Mouse (Mus musculus) forebrain, embryonic 15.5 days (tissue): ENCODE data around the gene Fbp1. TPM values are rescaled to one million over a fixed set of nuclear protein-coding genes. Genes with fewer than 3 reads are reported as not detected.

Experiments used
- ATAC-seq: fragments of 200-750 bp; cut with Nextera tagmentation; replicated peaks from 2 replicates; pipeline ENCODE4 v1.8.0; 2017; ENCODE audit warnings: mild to moderate bottlenecking, moderate TSS enrichment, moderate library complexity
- H3K27ac ChIP-seq: fragments of 300-500 bp; sonication (generic); replicated peaks from 2 replicates; pipeline ENCODE4 v1.5.1; 2015; ENCODE audit warnings: mild to moderate bottlenecking, inconsistent platforms
- H3K27me3 ChIP-seq: fragments of 300-500 bp; sonication (generic); 2 replicates; pipeline ENCODE4 v1.6.1; 2015; ENCODE audit warnings: inconsistent platforms
- H3K36me3 ChIP-seq: fragments of 300-500 bp; sonication (generic); 2 replicates; pipeline ENCODE4 v1.6.1; 2015; ENCODE audit warnings: mild to moderate bottlenecking, inconsistent platforms
- H3K4me1 ChIP-seq: fragments of 300-500 bp; sonication (generic); 2 replicates; pipeline ENCODE4 v1.6.1; 2015; ENCODE audit warnings: inconsistent platforms
- H3K4me2 ChIP-seq: fragments of 300-500 bp; sonication (generic); replicated peaks from 2 replicates; pipeline ENCODE4 v1.6.1; 2015; ENCODE audit warnings: mild to moderate bottlenecking, inconsistent platforms
- H3K4me3 ChIP-seq: fragments of 300-500 bp; sonication (generic); 2 replicates; pipeline ENCODE4 v1.5.1; 2015; ENCODE audit warnings: mild to moderate bottlenecking, inconsistent platforms
- H3K9ac ChIP-seq: fragments of 300-500 bp; sonication (generic); replicated peaks from 2 replicates; pipeline ENCODE4 v1.6.1; 2015; ENCODE audit warnings: mild to moderate bottlenecking, inconsistent platforms
- H3K9me3 ChIP-seq: fragments of 300-500 bp; sonication (generic); 2 replicates; pipeline ENCODE4 v1.6.1; 2016; ENCODE audit warnings: inconsistent platforms
- WGBS: fragments of 180-500 bp; shearing (Covaris S2); methylation state at CpG from one replicate; pipeline ENCODE4 v1.1.7; 2015; ENCODE audit warnings: mixed read lengths; 5-methylcytosine and 5-hydroxymethylcytosine counted together
- polyA plus RNA-seq: library from polyadenylated mRNA; unstranded; fragments of >200 nt; fragmentation: Nextera tagmentation; extraction: Ambion mirVana; gene quantifications from 2 replicates; pipeline ENCODE4 v1.2.1, GENCODE M21; 2015

The Fbp1 gene
- polyA plus RNA-seq, 1 experiment from 2014 or later, result not detected

- H3K9me3 ChIP-seq, result no peaks in the 10 kb centered on the region
- H3K4me1 ChIP-seq, result no peaks in the 10 kb centered on the region
- H3K27me3 ChIP-seq, result peaks cover 2% of the 10 kb centered on the region; the same call in 1 of the 2 replicates
- WGBS, result 87% methylated on average over 9 of the region's 9 CpGs
- H3K9ac ChIP-seq, result no peak overlapping the region
- no peak overlapping the region for H3K27ac ChIP-seq
- no peak overlapping the region for H3K4me3 ChIP-seq
- no peak for ATAC-seq
- H3K4me2 ChIP-seq, result no peak overlapping the region
- H3K36me3 ChIP-seq, result no peaks in the 10 kb centered on the region
Measured at GRCm38 (mm10) chr13:62881336-62881735, 6.7 kb downstream of the Fbp1 start.

GRCm38 (mm10) chr13:62879831-62880615 is 8.1 kb downstream of the Fbp1 start:
- no peak overlapping the region for H3K9ac ChIP-seq
- no peaks in the 10 kb centered on the region for H3K27me3 ChIP-seq
- 31% methylated on average over 8 of the region's 8 CpGs for WGBS

GRCm38 (mm10) chr13:62879411-62879810 is 8.7 kb downstream of the Fbp1 start:
- ATAC-seq, result no peak
- Histone ChIP-seq H3K9me3 (no peaks in the 10 kb centered on the region), H3K36me3 (no peaks in the 10 kb centered on the region), H3K4me2 (no peak overlapping the region), H3K27me3 (no peaks in the 10 kb centered on the region), H3K27ac (no peak overlapping the region), H3K9ac (no peak overlapping the region), H3K4me3 (no peak overlapping the region), H3K4me1 (no peaks in the 10 kb centered on the region)
- 36% methylated on average over 6 of the region's 6 CpGs for WGBS

More at GRCm38 (mm10) chr13:62879831-62880615, 8.1 kb downstream of the Fbp1 start:
- no peaks in the 10 kb centered on the region for H3K9me3 ChIP-seq
- H3K4me1 ChIP-seq, result no peaks in the 10 kb centered on the region
- ATAC-seq, result no peak
- H3K27ac ChIP-seq, result no peak overlapping the region
- no peak overlapping the region for H3K4me2 ChIP-seq
- H3K4me3 ChIP-seq, result no peak overlapping the region
- H3K36me3 ChIP-seq, result no peaks in the 10 kb centered on the region

- ATAC-seq, result no peak
- H3K9me3 ChIP-seq, result no peaks in the 10 kb centered on the region
- H3K4me1 ChIP-seq, result no peaks in the 10 kb centered on the region
- H3K9ac ChIP-seq, result no peak overlapping the region
- H3K36me3 ChIP-seq, result no peaks in the 10 kb centered on the region
- no peak overlapping the region for H3K27ac ChIP-seq
- no peak overlapping the region; the same call in 1 of the 2 replicates for H3K4me2 ChIP-seq
- no peaks in the 10 kb centered on the region for H3K27me3 ChIP-seq
- 8% methylated on average over 5 of the region's 5 CpGs for WGBS
- H3K4me3 ChIP-seq, result no peak overlapping the region
Measured at GRCm38 (mm10) chr13:62877247-62877646, 10.8 kb downstream of the Fbp1 start.

- Histone ChIP-seq H3K9ac (no peak overlapping the region), H3K4me1 (no peaks in the 10 kb centered on the region), H3K27ac (no peak overlapping the region), H3K27me3 (no peaks in the 10 kb centered on the region), H3K36me3 (no peaks in the 10 kb centered on the region), H3K9me3 (no peaks in the 10 kb centered on the region), H3K4me3 (no peak overlapping the region), H3K4me2 (no peak overlapping the region)
- 83% methylated on average over 1 of the region's 1 CpGs for WGBS
- ATAC-seq, result no peak
Measured at GRCm38 (mm10) chr13:62876111-62876510, 12.0 kb downstream of the Fbp1 start.

GRCm38 (mm10) chr13:62872252-62872651 is 15.8 kb downstream of the Fbp1 start:
- no peak overlapping the region for H3K27ac ChIP-seq
- no peak overlapping the region for H3K4me2 ChIP-seq
- no peaks in the 10 kb centered on the region for H3K27me3 ChIP-seq
- no peaks in the 10 kb centered on the region for H3K4me1 ChIP-seq
- H3K4me3 ChIP-seq, result no peak overlapping the region
- no peak for ATAC-seq
- H3K36me3 ChIP-seq, result no peaks in the 10 kb centered on the region
- 74% methylated on average over 3 of the region's 3 CpGs for WGBS
- no peak overlapping the region for H3K9ac ChIP-seq
- H3K9me3 ChIP-seq, result no peaks in the 10 kb centered on the region

- WGBS, result 87% methylated on average over 2 of the region's 2 CpGs
- Histone ChIP-seq H3K9me3 (no peaks in the 10 kb centered on the region), H3K27ac (no peak overlapping the region), H3K4me2 (no peak overlapping the region), H3K36me3 (no peaks in the 10 kb centered on the region), H3K4me3 (no peak overlapping the region), H3K27me3 (no peaks in the 10 kb centered on the region), H3K4me1 (0 out of 2 replicates have a peak, but pooled peaks cover 4% of the 10 kb centered on the region), H3K9ac (no peak overlapping the region)
- no peak for ATAC-seq
Measured at GRCm38 (mm10) chr13:62870605-62871004, 17.5 kb downstream of the Fbp1 start.

GRCm38 (mm10) chr13:62866817-62867216 is 21.3 kb downstream of the Fbp1 start:
- H3K27me3 ChIP-seq, result no peaks in the 10 kb centered on the region
- no peaks in the 10 kb centered on the region for H3K36me3 ChIP-seq
- WGBS, result 46% methylated on average over 4 of the region's 4 CpGs
- no peak overlapping the region for H3K4me2 ChIP-seq
- peak; percentile 35 for ATAC-seq
- H3K9ac ChIP-seq, result no peak overlapping the region
- no peaks in the 10 kb centered on the region for H3K9me3 ChIP-seq
- H3K4me1 ChIP-seq, result 0 out of 2 replicates have a peak, but pooled peaks cover 4% of the 10 kb centered on the region
- no peak overlapping the region for H3K4me3 ChIP-seq
- no peak overlapping the region for H3K27ac ChIP-seq

GRCm38 (mm10) chr13:62865651-62866315 is 22.3 kb downstream of the Fbp1 start:
- Histone ChIP-seq H3K27me3 (no peaks in the 10 kb centered on the region), H3K4me2 (no peak overlapping the region), H3K4me3 (no peak overlapping the region), H3K9me3 (no peaks in the 10 kb centered on the region), H3K36me3 (no peaks in the 10 kb centered on the region), H3K9ac (no peak overlapping the region), H3K4me1 (0 out of 2 replicates have a peak, but pooled peaks cover 4% of the 10 kb centered on the region), H3K27ac (no peak overlapping the region)
- 67% methylated on average over 11 of the region's 11 CpGs for WGBS
- no peak for ATAC-seq

- H3K4me1 ChIP-seq, result 0 out of 2 replicates have a peak, but pooled peaks cover 4% of the 10 kb centered on the region
- 77% methylated on average over 6 of the region's 6 CpGs for WGBS
- no peak overlapping the region for H3K4me3 ChIP-seq
- no peak overlapping the region for H3K4me2 ChIP-seq
- H3K9me3 ChIP-seq, result no peaks in the 10 kb centered on the region
- no peaks in the 10 kb centered on the region for H3K36me3 ChIP-seq
- no peak overlapping the region for H3K27ac ChIP-seq
- H3K9ac ChIP-seq, result no peak overlapping the region
- ATAC-seq, result no peak
- no peaks in the 10 kb centered on the region for H3K27me3 ChIP-seq
Measured at GRCm38 (mm10) chr13:62863771-62864170, 24.3 kb downstream of the Fbp1 start.

- Histone ChIP-seq H3K4me2 (no peak overlapping the region), H3K4me1 (0 out of 2 replicates have a peak, but pooled peaks cover 4% of the 10 kb centered on the region), H3K27ac (no peak overlapping the region), H3K4me3 (no peak overlapping the region), H3K9ac (no peak overlapping the region), H3K9me3 (no peaks in the 10 kb centered on the region), H3K36me3 (no peaks in the 10 kb centered on the region), H3K27me3 (no peaks in the 10 kb centered on the region)
- ATAC-seq, result no peak
- WGBS, result 86% methylated on average over 3 of the region's 3 CpGs
Measured at GRCm38 (mm10) chr13:62862875-62863274, 25.2 kb downstream of the Fbp1 start.

- Histone ChIP-seq H3K27ac (no peak overlapping the region), H3K4me3 (no peak overlapping the region), H3K36me3 (no peaks in the 10 kb centered on the region), H3K4me2 (no peak overlapping the region), H3K27me3 (no peaks in the 10 kb centered on the region), H3K9ac (no peak overlapping the region), H3K4me1 (no peaks in the 10 kb centered on the region), H3K9me3 (no peaks in the 10 kb centered on the region)
- ATAC-seq, result no peak
- 84% methylated on average over 4 of the region's 4 CpGs for WGBS
Measured at GRCm38 (mm10) chr13:62860068-62860467, 28.0 kb downstream of the Fbp1 start.
